Mouse (Mus musculus): ENCODE data around the gene Eya3. TPM values are rescaled to one million over a fixed set of nuclear protein-coding genes. Genes with fewer than 3 reads are reported as not detected.

Gene Eya3
- 2.6 and 4.1 TPM in 2 replicates for polyA plus RNA-seq (2012)

DNA sequence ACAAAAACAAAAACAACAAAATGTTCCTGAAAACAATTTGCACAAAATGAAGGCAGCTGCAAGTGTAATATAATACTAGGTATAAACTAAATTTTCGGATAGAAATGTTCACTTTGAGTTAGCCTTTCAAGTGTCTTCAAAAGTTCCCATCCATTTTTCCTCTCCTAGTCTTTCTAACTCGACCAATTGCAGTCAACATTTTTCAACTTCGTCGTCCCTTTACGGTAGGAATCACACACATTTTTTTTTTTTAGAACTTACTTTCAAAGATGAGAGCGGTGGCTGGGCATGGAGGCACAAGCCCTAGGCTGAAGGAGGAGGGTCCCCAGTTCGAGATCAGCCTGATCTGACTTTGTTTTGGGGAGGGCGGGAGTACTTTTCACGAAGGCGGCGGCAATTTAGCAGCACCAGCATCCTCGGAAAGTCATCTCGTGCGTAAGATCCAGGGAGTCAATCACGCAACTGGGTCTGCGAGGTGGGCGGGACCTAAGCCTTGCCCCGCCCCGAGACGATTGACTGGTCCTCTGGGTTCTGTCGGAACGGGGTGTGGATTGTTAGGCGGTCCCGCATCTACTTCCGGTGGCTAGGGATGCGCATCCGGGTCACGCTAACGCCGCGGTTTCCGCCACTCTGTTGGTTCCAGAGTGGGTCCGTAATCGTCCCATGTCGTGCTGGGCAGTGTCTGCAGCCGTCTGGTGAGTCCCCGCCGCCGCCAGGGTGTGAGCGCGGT, at the start of gene Eya3:
TSS of gene Eya3 (plus strand) at position 527 of the 730 bp plus-strand sequence.

DNA sequence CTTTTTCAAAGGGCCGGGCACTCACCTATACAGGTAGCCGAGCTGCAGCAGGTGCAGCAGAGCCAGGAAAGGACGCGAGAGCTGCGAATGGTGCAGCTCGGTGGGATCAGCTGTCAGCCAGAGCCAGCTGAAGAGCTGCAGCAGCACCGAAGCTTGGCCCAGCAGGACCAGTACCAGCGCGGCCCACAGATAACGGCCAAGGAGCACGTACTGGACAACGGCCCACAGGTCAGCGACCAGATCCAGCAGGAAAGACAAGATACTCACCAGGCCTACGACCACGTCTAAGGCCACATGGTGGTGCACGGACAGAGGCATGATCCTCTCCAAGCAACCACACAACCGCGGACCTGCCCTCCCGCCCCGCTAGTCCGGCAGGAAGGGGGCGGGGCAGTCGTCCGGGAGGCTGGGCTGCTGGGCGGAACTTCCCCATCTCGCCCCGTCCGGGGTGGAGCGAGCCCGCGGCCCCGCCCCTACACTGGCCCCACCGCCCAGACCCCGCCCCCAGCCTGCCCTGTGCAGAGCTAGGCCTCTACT, 93.4 kb downstream of the Eya3 start, which contains the start of gene Xkr8:
TSS of gene Xkr8 (minus strand) at position 399 of the 537 bp plus-strand sequence.

DNA sequence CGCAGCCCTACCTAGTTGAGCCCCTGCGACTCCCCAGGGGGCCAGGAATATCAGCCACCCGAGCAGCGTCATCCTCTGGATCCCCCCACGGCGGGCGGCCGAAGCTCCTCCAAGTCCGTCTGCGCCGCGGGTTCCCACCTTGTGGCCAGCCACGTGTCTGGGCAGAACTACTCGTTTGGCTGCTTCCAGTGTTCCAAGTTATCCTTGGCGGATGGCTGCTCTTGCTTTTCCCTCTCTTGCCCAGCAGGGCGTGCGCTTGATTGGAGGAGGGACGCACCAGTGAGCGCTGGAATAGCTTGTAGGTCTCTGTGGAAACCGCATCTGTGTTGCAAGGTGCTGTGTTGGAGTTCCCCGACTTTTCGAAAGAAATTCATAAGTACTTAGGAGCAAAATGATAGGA, 118.2 kb downstream of the Eya3 start, which contains the start of gene Smpdl3b:
TSS of gene Smpdl3b (minus strand) at position 279 of the 400 bp plus-strand sequence.

DNA sequence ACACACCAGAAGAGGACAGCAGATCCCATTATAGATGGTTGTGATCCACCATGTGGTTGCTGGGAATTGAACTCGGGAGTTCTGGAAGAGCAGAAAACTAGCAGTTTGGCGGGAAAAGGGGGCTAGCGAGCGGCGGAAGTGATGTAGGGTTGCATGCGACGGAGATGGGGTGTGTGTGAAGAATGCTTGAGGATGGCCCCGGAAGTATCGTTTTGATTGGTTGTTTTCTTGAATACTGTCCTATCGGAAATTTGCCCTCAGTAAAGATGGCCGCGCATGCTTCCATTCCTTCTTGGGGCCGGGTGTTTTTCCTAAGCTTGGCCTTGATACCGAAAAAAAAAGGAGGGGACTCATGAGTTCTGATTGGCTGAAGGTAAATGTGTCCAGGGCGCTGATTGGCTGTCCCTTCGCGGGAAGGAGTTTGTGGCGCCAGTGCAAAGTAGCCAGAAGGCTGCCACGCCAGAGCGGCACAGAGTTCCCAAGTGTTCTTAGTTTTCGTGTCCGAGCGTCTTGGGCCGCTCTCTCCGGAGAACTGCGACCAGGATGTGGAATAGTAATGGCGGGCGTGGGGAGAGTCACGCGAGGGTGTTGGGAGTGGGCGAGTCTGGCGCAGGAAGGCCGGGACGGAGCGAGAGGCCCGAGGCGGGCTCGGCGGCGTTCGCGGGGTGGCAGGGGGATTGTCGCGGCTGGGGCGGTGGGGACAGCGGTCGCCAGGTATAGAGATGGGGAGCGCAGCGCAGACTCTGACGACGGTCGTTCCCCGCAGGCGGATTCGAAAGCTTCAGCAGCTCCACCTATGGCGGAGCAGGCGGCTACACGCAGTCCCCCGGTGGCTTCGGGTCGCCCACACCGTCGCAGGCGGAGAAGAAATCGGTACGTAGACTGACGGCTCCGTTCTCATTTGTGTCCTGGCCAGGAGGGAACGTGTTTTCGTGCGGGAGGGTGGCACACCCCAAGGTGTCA, 129.4 kb downstream of the Eya3 start, which contains the start of gene Rpa2:
TSS of gene Rpa2 (plus strand) at position 419 of the 963 bp plus-strand sequence.

Other genes with a start within 250 kb of the Eya3 start
- gene Phactr4, start 216.5 kb upstream of the Eya3 start, polyA plus RNA-seq (2012): 11.8 and 14.4 TPM in 2 replicates
- gene Med18, start 175.1 kb upstream of the Eya3 start, polyA plus RNA-seq (2012): 2.5 and 2.9 TPM in 2 replicates
- 13.7 and 17.3 TPM in 2 replicates for gene Sesn2, start 128.5 kb upstream of the Eya3 start, polyA plus RNA-seq (2012)
- 213 and 290 TPM in 2 replicates for gene Atpif1, start 105.3 kb upstream of the Eya3 start, polyA plus RNA-seq (2012)
- 128 and 155 TPM in 2 replicates for gene Dnajc8, start 103.4 kb upstream of the Eya3 start, polyA plus RNA-seq (2012)
- 0.54 and 0.65 TPM in 2 replicates for gene Ptafr, start 74.9 kb upstream of the Eya3 start, polyA plus RNA-seq (2012)
- gene Xkr8, start 93.6 kb downstream of the Eya3 start, polyA plus RNA-seq (2012): 0.74 and 0.90 TPM in 2 replicates
- 0.03 and 0.11 TPM in 2 replicates for gene Smpdl3b, start 118.3 kb downstream of the Eya3 start, polyA plus RNA-seq (2012)
- gene Rpa2, start 129.3 kb downstream of the Eya3 start, polyA plus RNA-seq (2012): 68.8 and 72.7 TPM in 2 replicates
- 27.8 and 50.0 TPM in 2 replicates for gene Themis2, start 157.4 kb downstream of the Eya3 start, polyA plus RNA-seq (2012)
- gene Ppp1r8, start 204.2 kb downstream of the Eya3 start, polyA plus RNA-seq (2012): 48.2 and 54.9 TPM in 2 replicates
- gene Stx12, start 245.5 kb downstream of the Eya3 start, polyA plus RNA-seq (2012): 5.6 and 6.6 TPM in 2 replicates